Mouse (Mus musculus) G1E (cell line): ENCODE results near the gene Gstm4. TPM values are rescaled to one million over a fixed set of nuclear protein-coding genes. Genes with fewer than 3 reads are reported as not detected.
"Not testable (repeated sequence)": the region's sequence is repeated elsewhere in the genome, so short reads cannot be mapped to it uniquely, and the experiment has no call there.

ENCODE experiments used
- ATAC-seq: 2 replicates; pipeline ENCODE4 v1.8.0; 2016; ENCODE audit warnings: mild to moderate bottlenecking; ENCODE audit not compliant: insufficient number of reproducible peaks, poor library complexity, low FRiP score, severe bottlenecking; ENCODE audit errors: extremely low read depth
- DNase-seq: peaks from one replicate; pipeline ENCODE4 v3.0.0; 2012; ENCODE audit warnings: low spot score
- H3K27me3 ChIP-seq: 2 replicates; pipeline ENCODE4 v1.6.1; 2012; ENCODE audit warnings: mild to moderate bottlenecking, low read length, inconsistent platforms; ENCODE audit not compliant: insufficient read depth
- H3K36me3 ChIP-seq: replicated peaks from 2 replicates; pipeline ENCODE3; 2012; ENCODE audit warnings: mild to moderate bottlenecking, inconsistent platforms
- H3K4me1 ChIP-seq: 2 replicates; pipeline ENCODE4 v1.6.1; 2012; ENCODE audit warnings: low read depth, low read length, inconsistent platforms, mixed read lengths; ENCODE audit not compliant: insufficient read depth
- H3K4me3 ChIP-seq: 2 replicates; pipeline ENCODE4 v1.5.1; 2012; ENCODE audit warnings: low read depth, mild to moderate bottlenecking, inconsistent platforms, low read length, moderate library complexity, mixed read lengths
- H3K9me3 ChIP-seq: replicated peaks from 2 replicates; pipeline ENCODE4 v1.6.1; 2012; ENCODE audit warnings: inconsistent platforms
- CTCF ChIP-seq: IDR thresholded peaks from 2 replicates; pipeline ENCODE4 v1.5.1; 2012; ENCODE audit warnings: low read depth, low read length, inconsistent platforms, mixed read lengths
- GATA1 ChIP-seq: IDR thresholded peaks from 2 replicates; pipeline ENCODE4 v1.6.1; 2012; ENCODE audit warnings: borderline replicate concordance, low read length, inconsistent platforms, mixed read lengths
- GATA2 ChIP-seq: IDR thresholded peaks from 2 replicates; pipeline ENCODE4 v1.6.1; 2012; ENCODE audit warnings: low read depth, low read length, inconsistent platforms, borderline replicate concordance
- POLR2AphosphoS5 ChIP-seq: IDR thresholded peaks from 2 replicates; pipeline ENCODE4 v1.6.1; 2012; ENCODE audit warnings: low read depth, low read length, inconsistent platforms; ENCODE audit not compliant: insufficient replicate concordance
- TAL1 ChIP-seq: conservative IDR thresholded peaks from 2 replicates; pipeline ENCODE4 v1.6.1; 2012; ENCODE audit warnings: low read depth, low read length, inconsistent platforms, mixed read lengths
- polyA plus RNA-seq: library from polyadenylated mRNA; stranded (reverse); fragments of >175 nt; gene quantifications from 2 replicates; pipeline ENCODE4 v1.2.3, GENCODE M21; 2012
- total RNA-seq, 2 experiments: library from RNA; stranded (forward) in 1 of 2; stranded (reverse) in 1 of 2; fragments of 200-1000 nt in 1 of 2; fragments of >200 nt in 1 of 2; fragmentation: Nextera tagmentation in 1 of 2; gene quantifications; 2 replicates each; pipeline ENCODE4 v1.2.3; 2014 to 2017

Gstm4 gene
- total and polyA plus RNA-seq, 3 experiments = not detected

- no peak for TF ChIP-seq TAL1
- no peak for TF ChIP-seq GATA1
- no peak for TF ChIP-seq CTCF
- DNase-seq = no peak
- peaks cover 23% of the 10 kb centered on the region for H3K27me3 ChIP-seq
- H3K4me1 ChIP-seq = peaks cover 8% of the 10 kb centered on the region
- H3K4me3 ChIP-seq = no peak overlapping the region
- no peaks in the 10 kb centered on the region for H3K9me3 ChIP-seq
- no peaks in the 10 kb centered on the region for H3K36me3 ChIP-seq
- ATAC-seq = no peak
Measured at GRCm38 (mm10) chr3:108011558-108011957, 33.1 kb downstream of the Gstm4 start.

DNA sequence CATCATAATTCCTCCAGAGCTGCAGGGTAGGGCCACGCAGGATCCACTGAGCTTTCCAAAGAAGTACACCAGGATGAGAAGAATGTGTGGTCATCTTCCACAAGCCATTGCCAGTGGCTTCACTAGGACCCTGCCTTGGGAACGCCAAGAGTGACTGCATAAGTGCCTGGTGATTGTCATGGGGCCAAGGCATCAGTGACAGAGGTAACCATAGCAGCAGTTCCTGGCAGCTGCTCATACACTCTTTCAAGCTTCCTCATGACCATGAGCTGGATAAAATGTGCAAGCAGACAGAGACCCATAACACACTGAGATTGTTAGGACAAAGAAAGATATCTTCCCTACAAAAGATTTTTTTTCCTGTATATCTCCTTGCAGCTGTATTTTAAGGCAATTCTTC is 34.4 kb downstream of the Gstm4 start:
- no peak for ATAC-seq
- no peak overlapping the region for H3K4me3 ChIP-seq
- peaks cover 8% of the 10 kb centered on the region for H3K4me1 ChIP-seq
- no peaks in the 10 kb centered on the region for H3K36me3 ChIP-seq
- no peak for TF ChIP-seq TAL1
- TF ChIP-seq CTCF = no peak
- no peak for TF ChIP-seq GATA2
- TF ChIP-seq GATA1 = no peak
- no peak for TF ChIP-seq POLR2AphosphoS5
- H3K9me3 ChIP-seq = no peaks in the 10 kb centered on the region
- H3K27me3 ChIP-seq = peaks cover 18% of the 10 kb centered on the region
- no peak for DNase-seq

DNA sequence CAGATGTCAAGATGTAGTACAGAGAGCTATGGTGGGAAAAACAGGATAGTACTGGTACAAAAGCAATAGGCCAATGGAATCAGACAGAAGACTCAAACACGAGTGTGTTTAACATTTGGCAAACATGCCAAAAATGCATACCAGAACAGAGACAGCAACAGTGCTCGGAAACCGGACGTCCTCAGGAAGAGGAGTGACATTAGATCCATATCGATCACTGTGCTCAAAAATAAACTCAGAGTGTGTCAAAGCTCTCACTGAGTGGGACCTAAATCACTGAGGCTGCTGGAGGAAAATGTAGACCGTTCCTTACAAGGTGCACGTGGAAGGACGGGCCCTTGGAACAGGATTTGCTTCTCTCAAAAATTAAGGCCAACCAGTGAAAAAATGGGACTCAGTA is 42.7 kb downstream of the Gstm4 start:
- DNase-seq (no peak), ATAC-seq (no peak)
- H3K27me3 ChIP-seq = peaks cover 12% of the 10 kb centered on the region
- no peaks in the 10 kb centered on the region for H3K9me3 ChIP-seq
- H3K4me3 ChIP-seq = no peak overlapping the region
- H3K36me3 ChIP-seq = no peaks in the 10 kb centered on the region
- no peak for TF ChIP-seq GATA2
- no peak for TF ChIP-seq GATA1
- TF ChIP-seq CTCF = no peak
- TF ChIP-seq TAL1 = no peak
- TF ChIP-seq POLR2AphosphoS5 = no peak
- no peaks in the 10 kb centered on the region for H3K4me1 ChIP-seq

DNA sequence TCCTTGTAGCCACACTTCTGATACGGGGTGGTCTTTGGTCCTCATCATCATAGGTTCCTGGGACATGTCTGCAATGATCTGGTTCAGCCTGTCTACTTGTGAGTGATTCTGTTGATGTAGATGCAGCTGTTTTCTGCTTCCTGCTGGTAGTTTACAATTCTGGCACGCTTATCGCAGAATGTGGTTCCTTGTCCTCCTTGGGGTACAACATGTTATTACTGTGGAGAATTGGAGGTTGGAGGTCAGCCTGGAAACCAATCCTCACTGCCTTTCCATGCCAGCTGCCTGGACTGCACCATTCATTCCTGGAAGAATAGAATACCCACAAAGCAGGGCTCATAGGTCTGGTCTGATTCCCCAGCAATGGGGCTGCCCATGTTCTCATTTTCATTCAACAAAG is 45.2 kb downstream of the Gstm4 start:
- DNase-seq (no peak), ATAC-seq (no peak)
- no peaks in the 10 kb centered on the region for H3K36me3 ChIP-seq
- peaks cover 9% of the 10 kb centered on the region; the same call in 1 of the 2 replicates for H3K27me3 ChIP-seq
- no peaks in the 10 kb centered on the region for H3K4me1 ChIP-seq
- TF ChIP-seq CTCF (no peak), GATA2 (no peak), GATA1 (no peak), POLR2AphosphoS5 (no peak), TAL1 (no peak)
- peaks cover 4% of the 10 kb centered on the region for H3K9me3 ChIP-seq
- H3K4me3 ChIP-seq = no peak overlapping the region

- H3K4me1 ChIP-seq = no peaks in the 10 kb centered on the region
- peaks cover 7% of the 10 kb centered on the region; the same call in 1 of the 2 replicates for H3K27me3 ChIP-seq
- TF ChIP-seq TAL1 = no peak
- no peak for TF ChIP-seq GATA2
- TF ChIP-seq GATA1 = no peak
- TF ChIP-seq POLR2AphosphoS5 = no peak
- TF ChIP-seq CTCF = no peak
- DNase-seq (no peak), ATAC-seq (no peak)
- peaks cover 10% of the 10 kb centered on the region for H3K9me3 ChIP-seq
- H3K4me3 ChIP-seq = no peak overlapping the region
- H3K36me3 ChIP-seq = no peaks in the 10 kb centered on the region
Measured at GRCm38 (mm10) chr3:107998591-107998990, 46.1 kb downstream of the Gstm4 start.

- peaks cover 4% of the 10 kb centered on the region; the same call in 1 of the 2 replicates for H3K27me3 ChIP-seq
- TF ChIP-seq TAL1 = no peak
- TF ChIP-seq GATA2 = no peak
- no peak for TF ChIP-seq POLR2AphosphoS5
- no peak for TF ChIP-seq CTCF
- TF ChIP-seq GATA1 = no peak
- no peak for DNase-seq
- H3K36me3 ChIP-seq = no peaks in the 10 kb centered on the region
- H3K9me3 ChIP-seq = peaks cover 10% of the 10 kb centered on the region
- no peaks in the 10 kb centered on the region for H3K4me1 ChIP-seq
- ATAC-seq = no peak
- H3K4me3 ChIP-seq = no peak overlapping the region
Measured at GRCm38 (mm10) chr3:107996576-107996975, 48.1 kb downstream of the Gstm4 start.

GRCm38 (mm10) chr3:107995974-107996373 is 48.7 kb downstream of the Gstm4 start:
- not testable (repeated sequence) for DNase-seq, H3K27me3 ChIP-seq, ATAC-seq, H3K36me3 ChIP-seq, H3K9me3 ChIP-seq, H3K4me3 ChIP-seq, H3K4me1 ChIP-seq

Other genes starting within 250 kb of the Gstm4 start
- not detected in 2 replicates for gene Eps8l3, start 167.7 kb downstream of the Gstm4 start, total RNA-seq (2014; fragmentation: Nextera tagmentation)
- gene Eps8l3, start 167.7 kb downstream of the Gstm4 start, total RNA-seq (2017) = 0.06 TPM in 1 of 2 replicates, not detected in the other
- not detected in 2 replicates for gene Eps8l3, start 167.7 kb downstream of the Gstm4 start, polyA plus RNA-seq
- not detected in 2 replicates for gene Gstm5, start 149.1 kb downstream of the Gstm4 start, total RNA-seq (2014; fragmentation: Nextera tagmentation)
- gene Gstm5, start 149.1 kb downstream of the Gstm4 start, total RNA-seq (2017) = not detected in 2 replicates
- gene Gstm5, start 149.1 kb downstream of the Gstm4 start, polyA plus RNA-seq = not detected in 2 replicates
- gene Gstm7, start 113.1 kb downstream of the Gstm4 start, total RNA-seq (2014; fragmentation: Nextera tagmentation) = not detected in 2 replicates
- not detected in 2 replicates for gene Gstm7, start 113.1 kb downstream of the Gstm4 start, total RNA-seq (2017)
- gene Gstm7, start 113.1 kb downstream of the Gstm4 start, polyA plus RNA-seq = not detected in 2 replicates
- not detected in 2 replicates for gene Gstm6, start 101.1 kb downstream of the Gstm4 start, total RNA-seq (2014; fragmentation: Nextera tagmentation)
- 0.12 and 0.16 TPM in 2 replicates for gene Gstm6, start 101.1 kb downstream of the Gstm4 start, total RNA-seq (2017)
- gene Gstm6, start 101.1 kb downstream of the Gstm4 start, polyA plus RNA-seq = not detected in 2 replicates
- not detected in 2 replicates for gene Gstm3, start 75.6 kb downstream of the Gstm4 start, total RNA-seq (2014; fragmentation: Nextera tagmentation)
- gene Gstm3, start 75.6 kb downstream of the Gstm4 start, total RNA-seq (2017) = not detected in 2 replicates
- not detected in 2 replicates for gene Gstm3, start 75.6 kb downstream of the Gstm4 start, polyA plus RNA-seq
- gene Gstm2, start 58.4 kb downstream of the Gstm4 start, total RNA-seq (2014; fragmentation: Nextera tagmentation) = not detected in 2 replicates
- not detected in 2 replicates for gene Gstm2, start 58.4 kb downstream of the Gstm4 start, total RNA-seq (2017)
- not detected in 2 replicates for gene Gstm2, start 58.4 kb downstream of the Gstm4 start, polyA plus RNA-seq
- gene Gstm1, start 26.9 kb downstream of the Gstm4 start, total RNA-seq (2014; fragmentation: Nextera tagmentation) = not detected in 2 replicates
- gene Gstm1, start 26.9 kb downstream of the Gstm4 start, total RNA-seq (2017) = 0.12 TPM in 1 of 2 replicates, not detected in the other
- 0.53 and 0.63 TPM in 2 replicates for gene Gstm1, start 26.9 kb downstream of the Gstm4 start, polyA plus RNA-seq
- 169 and 188 TPM in 2 replicates for gene Ampd2, start 41.8 kb upstream of the Gstm4 start, total RNA-seq (2014; fragmentation: Nextera tagmentation)
- 81.6 and 85.9 TPM in 2 replicates for gene Ampd2, start 41.8 kb upstream of the Gstm4 start, total RNA-seq (2017)
- gene Ampd2, start 41.8 kb upstream of the Gstm4 start, polyA plus RNA-seq = 380 and 438 TPM in 2 replicates
- 9.0 and 10.2 TPM in 2 replicates for gene Gnat2, start 47.9 kb upstream of the Gstm4 start, total RNA-seq (2014; fragmentation: Nextera tagmentation)
- gene Gnat2, start 47.9 kb upstream of the Gstm4 start, total RNA-seq (2017) = 2.0 and 4.5 TPM in 2 replicates
- gene Gnat2, start 47.9 kb upstream of the Gstm4 start, polyA plus RNA-seq = 0.85 and 2.4 TPM in 2 replicates
- 254 and 274 TPM in 2 replicates for gene Gnai3, start 101.3 kb upstream of the Gstm4 start, total RNA-seq (2014; fragmentation: Nextera tagmentation)
- 413 and 481 TPM in 2 replicates for gene Gnai3, start 101.3 kb upstream of the Gstm4 start, total RNA-seq (2017)
- 36.8 and 37.9 TPM in 2 replicates for gene Gnai3, start 101.3 kb upstream of the Gstm4 start, polyA plus RNA-seq
- not detected in 2 replicates for gene Gpr61, start 110.0 kb upstream of the Gstm4 start, total RNA-seq (2014; fragmentation: Nextera tagmentation)
- gene Gpr61, start 110.0 kb upstream of the Gstm4 start, total RNA-seq (2017) = under 0.01 and 0.11 TPM in 2 replicates
- gene Gpr61, start 110.0 kb upstream of the Gstm4 start, polyA plus RNA-seq = not detected in 2 replicates
- 0.29 and 0.98 TPM in 2 replicates for gene Amigo1, start 141.4 kb upstream of the Gstm4 start, total RNA-seq (2014; fragmentation: Nextera tagmentation)
- gene Amigo1, start 141.4 kb upstream of the Gstm4 start, total RNA-seq (2017) = 0.66 and 0.99 TPM in 2 replicates
- 0.46 and 0.51 TPM in 2 replicates for gene Amigo1, start 141.4 kb upstream of the Gstm4 start, polyA plus RNA-seq
- gene Cyb561d1, start 156.3 kb upstream of the Gstm4 start, total RNA-seq (2014; fragmentation: Nextera tagmentation) = 2.9 and 3.9 TPM in 2 replicates
- 6.3 and 6.6 TPM in 2 replicates for gene Cyb561d1, start 156.3 kb upstream of the Gstm4 start, total RNA-seq (2017)
- gene Cyb561d1, start 156.3 kb upstream of the Gstm4 start, polyA plus RNA-seq = 2.9 and 3.4 TPM in 2 replicates
- 8.0 and 8.6 TPM in 2 replicates for gene Atxn7l2, start 166.0 kb upstream of the Gstm4 start, total RNA-seq (2014; fragmentation: Nextera tagmentation)
- 2.1 and 2.7 TPM in 2 replicates for gene Atxn7l2, start 166.0 kb upstream of the Gstm4 start, total RNA-seq (2017)
- gene Atxn7l2, start 166.0 kb upstream of the Gstm4 start, polyA plus RNA-seq = 17.0 and 19.7 TPM in 2 replicates
- not detected in 2 replicates for gene Sypl2, start 181.8 kb upstream of the Gstm4 start, total RNA-seq (2014; fragmentation: Nextera tagmentation)
- gene Sypl2, start 181.8 kb upstream of the Gstm4 start, total RNA-seq (2017) = 0.06 and 0.11 TPM in 2 replicates
- not detected in 2 replicates for gene Sypl2, start 181.8 kb upstream of the Gstm4 start, polyA plus RNA-seq
- gene Psma5, start 212.0 kb upstream of the Gstm4 start, total RNA-seq (2014; fragmentation: Nextera tagmentation) = 57.5 and 59.5 TPM in 2 replicates
- gene Psma5, start 212.0 kb upstream of the Gstm4 start, total RNA-seq (2017) = 297 and 331 TPM in 2 replicates
- gene Psma5, start 212.0 kb upstream of the Gstm4 start, polyA plus RNA-seq = 3.8 and 4.9 TPM in 2 replicates
- gene Sort1, start 239.2 kb upstream of the Gstm4 start, total RNA-seq (2014; fragmentation: Nextera tagmentation) = 4.1 and 5.2 TPM in 2 replicates
- 2.3 TPM in 2 replicates for gene Sort1, start 239.2 kb upstream of the Gstm4 start, total RNA-seq (2017)
- 1.1 and 1.3 TPM in 2 replicates for gene Sort1, start 239.2 kb upstream of the Gstm4 start, polyA plus RNA-seq